Comparison of ENCODE assay signal across 8 mouse cellular contexts in genomic region chr9:46175300-46175699, GRCm38 (mm10). TPM values are rescaled to one million over a fixed set of nuclear protein-coding genes. Genes with fewer than 3 reads are reported as not detected.
DNase-seq lines count a peak whose midpoint lies in the region; ATAC-seq and TF ChIP-seq lines count a peak whose summit lies in the region.

No protein-coding gene starts in this region.

- peak; percentile 82 for ATAC-seq in neutrophil, adult 5-6 weeks (ENCODE audit: extremely low read depth, insufficient number of reproducible peaks, low FRiP score, poor library complexity, severe bottlenecking)

- no peak for TF ChIP-seq CTCF in gastrocnemius, adult 2 months (IDR thresholded peaks at IDR 0.05)

- intact Hi-C loops in gastrocnemius, adult 2 months (cut with DNase I): no loop called here
- intact Hi-C loops in gastrocnemius, postnatal 36 days (cut with DNase I): loop anchor here (5.0 kb wide), 1 partner anchor 53 kb away; no protein-coding TSS in a partner anchor

- no peak overlapping the region for H3K4me3 ChIP-seq in gastrocnemius, adult 2 months

- peak; percentile 52 for DNase-seq in gastrocnemius, adult 2 months
- no peak for DNase-seq in gastrocnemius, postnatal 36 days
- DNase-seq in adipocyte (ENCODE audit: low spot score): peak; percentile 70
- DNase-seq in liver: peak; percentile 58
- DNase-seq in testis, postnatal 14 days (ENCODE audit: low spot score): no peak
- DNase-seq in embryo, embryonic 10 days (ENCODE audit: low spot score): no peak
- DNase-seq in layer of hippocampus, adult 18-20 months (ENCODE audit: low spot score in 2 of 2): no peak

- H3K27ac ChIP-seq in gastrocnemius, adult 2 months: peak overlapping the region; percentile 17; the same call in 1 of the 2 replicates

RNA-seq across cellular contexts. Expression of gene Apoa1, which starts 53.1 kb away (rescaled TPM):
- total RNA-seq in gastrocnemius, adult 2 months (2021): not detected
- under 1 TPM in 1 of 2 experiments, not detected in 1; 0.69 TPM for total RNA-seq in gastrocnemius, postnatal 36 days (2021)
- 0.70 TPM in 1 of 2 replicates, not detected in the other for total RNA-seq in neutrophil, adult 5-6 weeks (2017)
- total RNA-seq in layer of hippocampus, adult 18-20 months (2021): 1 to 10 TPM in 1 of 2 experiments, under 1 TPM in 1; 0.32 to 1.1 TPM

Comparison
In these comparisons a context has a peak if more than half of its experiments do, and no peak if none do; other contexts are left out.
1. DNase-seq: peak in gastrocnemius, adult 2 months (single experiment), adipocyte (single experiment) and liver (single experiment); none in gastrocnemius, postnatal 36 days (0 of 2), testis, postnatal 14 days (single experiment), embryo, embryonic 10 days (single experiment) and layer of hippocampus, adult 18-20 months (0 of 2).